Mouse (Mus musculus): ENCODE data around the gene Ammecr1. TPM values are rescaled to one million over a fixed set of nuclear protein-coding genes. Genes with fewer than 3 reads are reported as not detected.

Ammecr1 gene
- total RNA-seq (2014; rRNA removed) (2.2 and 3.8 TPM in 2 replicates), polyA plus RNA-seq (2015; fragmentation: Nextera tagmentation; extraction: Ambion mirVana) (2.9 TPM in 2 replicates)

GRCm38 (mm10) chrX:142966008-142966966, at the start of gene Ammecr1:
Gene Ammecr1 (minus strand): TSS chrX:142966728.
- peak within 1 kb of the TSS; percentile 63 for H3K4me3 ChIP-seq (ENCODE audit: low read length)
- peak within 1 kb of the TSS; percentile 64 for H3K4me2 ChIP-seq (ENCODE audit: low read depth, low read length)
- peak within 1 kb of the TSS; percentile 69 for H3K9ac ChIP-seq (replicated peaks; ENCODE audit: low read length)
- no peaks in the 10 kb centered on the region for H3K4me1 ChIP-seq (ENCODE audit: insufficient read depth, low read length)
- DNase-seq (ENCODE audit: low spot score) (peak; percentile 89), ATAC-seq (peak; percentile 96)
- no peaks in the 10 kb centered on the region for H3K36me3 ChIP-seq (ENCODE audit: insufficient read depth, low read length)
- H3K27me3 ChIP-seq (ENCODE audit: insufficient read depth, low read length) = no peaks in the 10 kb centered on the region
- H3K27ac ChIP-seq = peak within 1 kb of the TSS; percentile 80
- TF ChIP-seq CTCF (IDR thresholded peaks at IDR 0.05; ENCODE audit: low read depth) = no peak
- no peaks in the 10 kb centered on the region for H3K9me3 ChIP-seq (ENCODE audit: low read length)
- 31% methylated on average over 79 of the region's 112 CpGs for WGBS

DNA sequence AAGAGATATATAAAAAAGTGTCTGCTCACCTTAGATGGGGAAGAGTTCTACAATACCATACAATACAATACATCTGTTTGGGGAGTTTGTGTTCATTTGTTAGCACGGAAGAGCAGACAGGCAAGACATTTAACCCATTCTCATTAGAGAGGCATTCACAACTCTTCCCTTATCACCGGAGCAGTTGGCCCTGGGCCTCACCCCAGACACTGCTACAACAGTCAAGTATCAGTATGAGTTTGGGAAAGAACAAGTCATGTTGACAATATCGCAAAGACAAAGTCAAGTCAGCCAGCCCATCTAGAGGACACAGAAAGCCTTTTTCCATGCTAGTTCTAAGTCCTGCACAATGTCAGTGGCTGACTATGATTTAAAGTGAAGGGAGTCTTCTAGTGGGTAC, 47.6 kb upstream of the Ammecr1 start:
- no peak for TF ChIP-seq CTCF (IDR thresholded peaks at IDR 0.05; ENCODE audit: low read depth)
- Histone ChIP-seq H3K9ac (replicated peaks; ENCODE audit: low read length) (no peak overlapping the region), H3K9me3 (ENCODE audit: low read length) (no peaks in the 10 kb centered on the region), H3K27me3 (ENCODE audit: insufficient read depth, low read length) (no peaks in the 10 kb centered on the region), H3K36me3 (ENCODE audit: insufficient read depth, low read length) (no peaks in the 10 kb centered on the region), H3K27ac (no peak overlapping the region), H3K4me1 (ENCODE audit: insufficient read depth, low read length) (no peaks in the 10 kb centered on the region), H3K4me2 (ENCODE audit: low read depth, low read length) (no peak overlapping the region), H3K4me3 (ENCODE audit: low read length) (no peak overlapping the region)
- 89% methylated on average over 3 of the region's 3 CpGs for WGBS
- no peak for ATAC-seq
- DNase-seq (ENCODE audit: low spot score) = no peak

DNA sequence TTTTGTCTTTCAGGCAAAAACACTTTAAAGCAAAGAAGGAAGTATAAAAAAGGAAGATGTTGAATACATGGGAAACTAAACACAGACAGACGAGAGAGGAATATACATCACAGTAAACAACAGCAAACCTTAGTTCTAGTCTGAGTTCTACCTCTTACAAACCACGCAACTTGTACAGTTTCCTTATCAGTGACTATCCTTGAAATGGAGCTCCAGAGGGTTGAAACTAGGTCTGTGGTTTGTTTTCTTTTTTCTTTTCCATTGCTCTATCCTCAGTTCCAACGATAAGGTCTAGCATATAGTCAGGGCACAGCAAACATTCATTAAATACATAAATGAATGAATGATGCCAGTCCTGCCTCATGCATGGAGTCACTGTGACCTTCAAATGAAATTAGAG, 45.8 kb upstream of the Ammecr1 start:
- no peak for DNase-seq (ENCODE audit: low spot score)
- 91% methylated on average over 3 of the region's 3 CpGs for WGBS
- Histone ChIP-seq H3K27ac (no peak overlapping the region), H3K4me1 (ENCODE audit: insufficient read depth, low read length) (no peaks in the 10 kb centered on the region), H3K9ac (replicated peaks; ENCODE audit: low read length) (no peak overlapping the region), H3K36me3 (ENCODE audit: insufficient read depth, low read length) (no peaks in the 10 kb centered on the region), H3K27me3 (ENCODE audit: insufficient read depth, low read length) (no peaks in the 10 kb centered on the region), H3K9me3 (ENCODE audit: low read length) (no peaks in the 10 kb centered on the region), H3K4me3 (ENCODE audit: low read length) (no peak overlapping the region), H3K4me2 (ENCODE audit: low read depth, low read length) (no peak overlapping the region)
- TF ChIP-seq CTCF (IDR thresholded peaks at IDR 0.05; ENCODE audit: low read depth) = no peak
- ATAC-seq = no peak

DNA sequence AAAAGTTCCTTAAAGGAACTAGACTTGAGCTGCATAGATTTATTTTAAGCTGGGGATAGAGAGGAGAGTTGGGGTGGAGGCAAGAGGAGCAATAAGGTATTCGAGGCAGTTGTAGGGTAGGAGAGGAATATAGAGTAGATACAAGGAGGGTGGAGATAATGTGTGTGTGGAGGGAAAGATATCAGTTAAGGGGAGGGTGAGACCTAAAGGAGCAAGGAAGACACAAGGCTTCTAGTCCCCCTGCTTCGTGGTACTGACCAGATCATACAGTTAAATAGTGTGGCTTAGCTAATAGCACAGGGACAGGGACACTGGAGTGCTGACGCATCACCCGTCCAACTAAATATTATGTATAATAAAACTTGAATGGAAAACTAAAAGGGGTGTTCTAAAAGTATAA, 45.3 kb upstream of the Ammecr1 start:
- no peaks in the 10 kb centered on the region for H3K9me3 ChIP-seq (ENCODE audit: low read length)
- DNase-seq (ENCODE audit: low spot score) = no peak
- H3K27ac ChIP-seq = no peak overlapping the region
- H3K27me3 ChIP-seq (ENCODE audit: insufficient read depth, low read length) = no peaks in the 10 kb centered on the region
- ATAC-seq = no peak
- 77% methylated on average over 4 of the region's 4 CpGs for WGBS
- H3K36me3 ChIP-seq (ENCODE audit: insufficient read depth, low read length) = no peaks in the 10 kb centered on the region
- no peak overlapping the region for H3K4me2 ChIP-seq (ENCODE audit: low read depth, low read length)
- no peak overlapping the region for H3K9ac ChIP-seq (replicated peaks; ENCODE audit: low read length)
- no peak overlapping the region for H3K4me3 ChIP-seq (ENCODE audit: low read length)
- TF ChIP-seq CTCF (IDR thresholded peaks at IDR 0.05; ENCODE audit: low read depth) = no peak
- no peaks in the 10 kb centered on the region for H3K4me1 ChIP-seq (ENCODE audit: insufficient read depth, low read length)

DNA sequence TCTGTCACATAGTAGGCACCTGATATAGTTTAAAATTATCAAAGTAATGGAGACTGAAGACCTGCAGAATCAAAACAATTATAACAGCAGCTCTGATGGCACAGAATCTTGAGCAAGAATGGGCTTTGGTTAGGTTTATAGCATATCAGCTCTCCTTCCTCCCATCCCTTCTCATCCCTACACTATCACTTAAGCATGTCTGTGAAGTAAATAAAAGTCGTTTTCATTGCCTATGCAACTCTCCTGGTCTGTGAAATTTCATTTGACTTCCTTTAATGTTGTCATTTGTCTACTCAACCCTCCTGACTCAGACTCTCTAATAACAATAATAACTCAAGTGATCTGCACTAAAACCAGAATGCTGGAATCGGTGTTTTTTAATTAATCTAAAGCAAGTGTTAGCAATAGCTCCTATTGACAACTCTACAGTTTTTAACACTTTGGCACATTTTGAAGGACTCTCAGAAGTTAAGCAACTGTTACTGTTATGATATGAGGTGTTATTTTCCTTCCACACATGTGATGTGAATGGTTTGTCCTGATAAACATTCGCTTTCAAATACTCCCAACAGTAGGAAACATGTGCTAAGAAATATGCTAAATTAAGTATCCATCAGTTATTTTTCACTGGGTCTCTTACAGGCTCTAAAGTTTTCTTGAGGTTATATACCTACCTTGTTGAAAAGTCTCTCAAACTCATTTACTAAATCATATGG, 37.8 kb upstream of the Ammecr1 start:
- Histone ChIP-seq H3K4me2 (ENCODE audit: low read depth, low read length) (no peak overlapping the region), H3K36me3 (ENCODE audit: insufficient read depth, low read length) (no peaks in the 10 kb centered on the region), H3K4me1 (ENCODE audit: insufficient read depth, low read length) (no peaks in the 10 kb centered on the region), H3K9ac (replicated peaks; ENCODE audit: low read length) (no peak overlapping the region), H3K9me3 (ENCODE audit: low read length) (no peaks in the 10 kb centered on the region), H3K4me3 (ENCODE audit: low read length) (no peak overlapping the region), H3K27me3 (ENCODE audit: insufficient read depth, low read length) (no peaks in the 10 kb centered on the region; the same call in 1 of the 2 replicates), H3K27ac (no peak overlapping the region)
- ATAC-seq = no peak
- 69% methylated on average over 3 of the region's 3 CpGs for WGBS
- TF ChIP-seq CTCF (IDR thresholded peaks at IDR 0.05; ENCODE audit: low read depth) = no peak
- DNase-seq (ENCODE audit: low spot score) = no peak

GRCm38 (mm10) chrX:142997214-142997613, 30.7 kb upstream of the Ammecr1 start:
- Histone ChIP-seq H3K9me3 (ENCODE audit: low read length) (no peaks in the 10 kb centered on the region), H3K4me3 (ENCODE audit: low read length) (no peak overlapping the region), H3K27me3 (ENCODE audit: insufficient read depth, low read length) (no peaks in the 10 kb centered on the region; the same call in 1 of the 2 replicates), H3K4me2 (ENCODE audit: low read depth, low read length) (no peak overlapping the region), H3K4me1 (ENCODE audit: insufficient read depth, low read length) (no peaks in the 10 kb centered on the region), H3K36me3 (ENCODE audit: insufficient read depth, low read length) (no peaks in the 10 kb centered on the region), H3K9ac (replicated peaks; ENCODE audit: low read length) (no peak overlapping the region), H3K27ac (no peak overlapping the region)
- no peak for DNase-seq (ENCODE audit: low spot score)
- WGBS = 78% methylated on average over 1 of the region's 1 CpGs
- ATAC-seq = no peak
- TF ChIP-seq CTCF (IDR thresholded peaks at IDR 0.05; ENCODE audit: low read depth) = no peak

Data from hindbrain, postnatal 0 days (tissue).